Mouse (Mus musculus): Measurements from ENCODE around the gene Serhl.
A peak's percentile ranks its signal among the peaks of the same experiment; 100 is the strongest.

DNA sequence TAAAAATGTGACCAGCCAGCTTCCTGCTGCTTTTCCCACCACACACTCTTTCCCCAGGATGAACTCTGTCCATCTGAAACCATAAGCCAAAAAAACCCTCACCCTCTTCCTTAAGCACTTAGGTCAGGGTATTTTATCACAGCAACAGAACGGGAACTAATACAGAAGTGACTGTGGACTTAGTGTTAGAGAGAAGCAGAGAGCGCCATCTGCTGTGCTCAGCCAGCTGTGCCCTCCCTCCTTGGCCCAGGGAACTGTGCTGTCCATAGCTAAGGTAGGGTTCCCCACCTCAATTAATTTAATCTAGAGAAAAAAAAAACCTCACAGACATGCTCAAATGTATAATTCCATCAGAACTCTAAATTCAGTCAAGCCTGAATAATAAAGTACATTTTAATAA is 6.6 kb downstream of the Serhl start:
- TF ChIP-seq CTCF (IDR thresholded peaks at IDR 0.05; ENCODE audit: control insufficient read depth, insufficient read depth, low read length), result peak; percentile 75
- TF ChIP-seq POLR2A (IDR thresholded peaks at IDR 0.05; ENCODE audit: borderline replicate concordance, control insufficient read depth, low read depth, low read length), result no peak

Data from bone marrow, adult 2 months (tissue).